Mouse (Mus musculus): ENCODE data around the gene Poldip2.

Gene Poldip2

GRCm38 (mm10) chr11:78512025-78512957 lies at the start of gene Poldip2, which contains the start of gene Tmem199:
Gene Poldip2, plus strand, starts transcription at chr11:78512193.
Gene Tmem199, minus strand, starts transcription at chr11:78512172.
- peak; percentile 82 for DNase-seq (ENCODE audit: low spot score)

- no peak for DNase-seq (ENCODE audit: low spot score)
These were observed 49.3 kb upstream of the Poldip2 start for GRCm38 (mm10) chr11:78462669-78463068.

- DNase-seq (ENCODE audit: low spot score): no peak
These were observed 48.5 kb upstream of the Poldip2 start for GRCm38 (mm10) chr11:78463286-78464036.

GRCm38 (mm10) chr11:78465116-78465515 lies 46.9 kb upstream of the Poldip2 start:
- DNase-seq (ENCODE audit: low spot score): no peak

GRCm38 (mm10) chr11:78465568-78466180 lies 46.3 kb upstream of the Poldip2 start, which contains the start of gene Slc46a1:
Gene Slc46a1, plus strand, starts transcription at chr11:78465697.
- DNase-seq (ENCODE audit: low spot score): peak; percentile 58

- DNase-seq (ENCODE audit: low spot score): no peak
These were observed 45.6 kb upstream of the Poldip2 start for GRCm38 (mm10) chr11:78466242-78466912.

GRCm38 (mm10) chr11:78467515-78467914 lies 44.5 kb upstream of the Poldip2 start:
- no peak for DNase-seq (ENCODE audit: low spot score)

- no peak for DNase-seq (ENCODE audit: low spot score)
These were observed 44.1 kb upstream of the Poldip2 start for GRCm38 (mm10) chr11:78467932-78468331.

GRCm38 (mm10) chr11:78471326-78472103 lies 40.5 kb upstream of the Poldip2 start:
- no peak for DNase-seq (ENCODE audit: low spot score)

- DNase-seq (ENCODE audit: low spot score): no peak
These were observed 36.7 kb upstream of the Poldip2 start for GRCm38 (mm10) chr11:78475289-78475688.

GRCm38 (mm10) chr11:78483639-78484038 lies 28.4 kb upstream of the Poldip2 start:
- no peak for DNase-seq (ENCODE audit: low spot score)

- DNase-seq (ENCODE audit: low spot score): no peak
These were observed 23.8 kb upstream of the Poldip2 start for GRCm38 (mm10) chr11:78488168-78488567.

- no peak for DNase-seq (ENCODE audit: low spot score)
These were observed 21.2 kb upstream of the Poldip2 start for GRCm38 (mm10) chr11:78490781-78491241.

GRCm38 (mm10) chr11:78495904-78496303 lies 16.1 kb upstream of the Poldip2 start:
- no peak for DNase-seq (ENCODE audit: low spot score)

- DNase-seq (ENCODE audit: low spot score): no peak
These were observed 14.9 kb upstream of the Poldip2 start for GRCm38 (mm10) chr11:78497071-78497541.

GRCm38 (mm10) chr11:78497544-78498522 lies 14.2 kb upstream of the Poldip2 start, which contains the start of gene Sarm1:
Gene Sarm1, minus strand, starts transcription at chr11:78497754.
- peak; percentile 92 for DNase-seq (ENCODE audit: low spot score)

- DNase-seq (ENCODE audit: low spot score): no peak
These were observed 13.0 kb upstream of the Poldip2 start, which contains the start of gene Vtn for GRCm38 (mm10) chr11:78499004-78499403. Gene Vtn, plus strand, starts transcription at chr11:78499091.

GRCm38 (mm10) chr11:78499543-78499942 lies 12.4 kb upstream of the Poldip2 start:
- no peak for DNase-seq (ENCODE audit: low spot score)

- DNase-seq (ENCODE audit: low spot score): no peak
These were observed 11.3 kb upstream of the Poldip2 start for GRCm38 (mm10) chr11:78500623-78501202.

Measured in left cerebral cortex, adult 11 months (tissue).